Mouse (Mus musculus): ENCODE results near the gene Ttc27. TPM values are rescaled to one million over a fixed set of nuclear protein-coding genes. Genes with fewer than 3 reads are reported as not detected.

Gene Ttc27
- polyA plus RNA-seq, 1 experiment from 2014 or later, result 29.0 TPM

DNA sequence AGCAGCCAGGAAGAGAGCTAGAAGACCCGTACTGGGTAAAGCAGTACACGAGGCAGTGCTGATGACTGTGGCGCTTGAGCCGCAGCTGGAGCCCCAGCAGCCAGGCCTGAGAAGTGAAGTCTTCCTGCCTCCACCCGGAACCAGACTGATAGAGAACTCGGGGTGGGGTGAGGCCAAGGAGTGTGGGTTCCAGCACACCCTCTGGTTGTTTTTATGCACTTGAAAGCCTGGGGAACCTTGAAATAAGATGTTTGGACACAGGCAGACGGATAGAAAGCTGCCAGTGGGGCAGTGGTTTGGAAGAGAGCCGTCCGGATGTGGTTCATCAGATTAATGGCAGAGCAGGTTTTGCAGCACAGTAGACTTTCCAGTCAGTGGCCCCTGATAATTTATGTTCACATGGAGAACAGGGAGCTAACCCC lies 51.9 kb downstream of the Ttc27 start:
- no peak for DNase-seq (ENCODE audit: low spot score)
- Histone ChIP-seq H3K9ac (ENCODE audit: low read length) (no peak overlapping the region), H3K9me3 (ENCODE audit: control insufficient read depth, low read length) (no peaks in the 10 kb centered on the region), H3K4me1 (replicated peaks; ENCODE audit: control insufficient read depth, insufficient read depth, low read length) (0 out of 2 replicates have a peak, but pooled peaks cover 5% of the 10 kb centered on the region), H3K27me3 (replicated peaks; ENCODE audit: control insufficient read depth, insufficient read depth, low read length) (no peaks in the 10 kb centered on the region), H3K36me3 (ENCODE audit: control insufficient read depth, insufficient read depth, low read length) (no peaks in the 10 kb centered on the region), H3K4me3 (ENCODE audit: low read depth, low read length) (no peak overlapping the region), H3K4me2 (ENCODE audit: low read length) (no peak overlapping the region), H3K27ac (ENCODE audit: low read depth) (no peak overlapping the region)
- WGBS, result 60% methylated on average over 9 of the region's 9 CpGs
- ATAC-seq (replicated peaks; ENCODE audit: low FRiP score, low TSS enrichment, low read depth), result no peak

DNA sequence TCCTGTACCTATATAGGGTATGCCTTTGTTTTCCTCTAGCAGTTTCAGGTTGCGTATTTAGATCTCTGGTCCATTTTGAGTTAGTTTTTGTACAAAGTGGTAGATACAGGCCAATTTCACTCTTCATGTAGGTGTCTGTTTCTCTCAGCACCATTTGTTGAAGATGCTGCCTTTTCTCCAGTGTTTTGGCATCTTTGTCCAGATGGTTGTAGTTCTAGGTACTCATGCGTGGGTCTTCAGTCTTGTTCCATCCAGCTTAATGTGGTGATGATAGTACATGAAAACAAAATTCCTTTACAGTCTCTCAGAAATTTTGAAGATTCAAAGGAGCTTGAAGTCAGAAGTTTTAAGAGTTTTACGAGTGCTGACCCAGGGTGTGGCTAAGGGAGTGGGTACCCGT lies 54.8 kb downstream of the Ttc27 start:
- Histone ChIP-seq H3K9me3 (ENCODE audit: control insufficient read depth, low read length) (no peaks in the 10 kb centered on the region), H3K4me2 (ENCODE audit: low read length) (no peak overlapping the region), H3K4me1 (replicated peaks; ENCODE audit: control insufficient read depth, insufficient read depth, low read length) (0 out of 2 replicates have a peak, but pooled peaks cover 5% of the 10 kb centered on the region), H3K27ac (ENCODE audit: low read depth) (no peak overlapping the region), H3K4me3 (ENCODE audit: low read depth, low read length) (no peak overlapping the region), H3K27me3 (replicated peaks; ENCODE audit: control insufficient read depth, insufficient read depth, low read length) (no peaks in the 10 kb centered on the region), H3K36me3 (ENCODE audit: control insufficient read depth, insufficient read depth, low read length) (no peaks in the 10 kb centered on the region), H3K9ac (ENCODE audit: low read length) (no peak overlapping the region)
- 82% methylated on average over 4 of the region's 4 CpGs for WGBS
- ATAC-seq (replicated peaks; ENCODE audit: low FRiP score, low TSS enrichment, low read depth) (no peak), DNase-seq (ENCODE audit: low spot score) (no peak)

DNA sequence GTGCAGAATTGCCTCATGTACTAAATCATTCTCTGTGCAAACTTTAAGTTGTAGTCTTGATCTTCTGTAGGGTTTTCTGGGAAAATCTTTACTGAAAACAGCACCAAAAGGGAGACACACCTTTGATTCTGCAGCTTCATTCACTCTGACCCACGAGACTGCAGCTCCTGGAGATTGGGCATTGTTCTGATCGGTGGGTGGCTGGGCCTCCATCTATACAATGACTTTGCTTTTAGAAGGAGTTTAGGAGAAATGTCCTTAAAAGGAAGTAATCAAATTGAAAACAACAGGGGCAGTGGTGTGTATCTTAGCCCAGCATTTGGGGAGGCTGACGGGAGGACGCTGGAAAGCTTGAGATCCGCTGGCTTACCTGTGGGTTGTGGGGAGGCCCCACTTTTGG lies 56.0 kb downstream of the Ttc27 start:
- Histone ChIP-seq H3K9me3 (ENCODE audit: control insufficient read depth, low read length) (no peaks in the 10 kb centered on the region), H3K4me2 (ENCODE audit: low read length) (no peak overlapping the region), H3K27me3 (replicated peaks; ENCODE audit: control insufficient read depth, insufficient read depth, low read length) (no peaks in the 10 kb centered on the region), H3K4me1 (replicated peaks; ENCODE audit: control insufficient read depth, insufficient read depth, low read length) (0 out of 2 replicates have a peak, but pooled peaks cover 5% of the 10 kb centered on the region), H3K27ac (ENCODE audit: low read depth) (no peak overlapping the region), H3K4me3 (ENCODE audit: low read depth, low read length) (no peak overlapping the region), H3K36me3 (ENCODE audit: control insufficient read depth, insufficient read depth, low read length) (no peaks in the 10 kb centered on the region), H3K9ac (ENCODE audit: low read length) (no peak overlapping the region)
- no peak for ATAC-seq (replicated peaks; ENCODE audit: low FRiP score, low TSS enrichment, low read depth)
- 76% methylated on average over 5 of the region's 5 CpGs for WGBS
- no peak for DNase-seq (ENCODE audit: low spot score)

DNA sequence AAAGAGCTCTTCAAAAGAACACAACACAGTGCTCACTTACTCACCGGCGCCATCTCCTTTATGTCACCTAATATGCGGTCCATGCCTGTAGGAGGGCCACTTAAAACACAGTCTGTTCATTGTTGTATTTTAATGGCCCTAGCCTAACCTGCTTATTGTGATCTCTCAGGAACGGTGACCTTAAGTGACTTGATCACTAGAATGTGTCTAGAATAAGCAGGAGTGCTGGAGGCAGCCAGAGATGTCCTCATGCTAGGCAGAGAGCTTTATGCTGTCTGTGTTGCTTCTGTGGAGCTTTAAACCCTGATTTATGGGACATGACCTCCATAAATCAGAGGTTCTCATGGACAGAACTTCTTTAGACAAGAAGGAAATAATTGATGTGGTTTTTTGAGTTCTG lies 62.6 kb downstream of the Ttc27 start:
- no peaks in the 10 kb centered on the region for H3K9me3 ChIP-seq (ENCODE audit: control insufficient read depth, low read length)
- no peak overlapping the region for H3K27ac ChIP-seq (ENCODE audit: low read depth)
- H3K4me1 ChIP-seq (replicated peaks; ENCODE audit: control insufficient read depth, insufficient read depth, low read length), result no peaks in the 10 kb centered on the region
- H3K4me2 ChIP-seq (ENCODE audit: low read length), result no peak overlapping the region
- ATAC-seq (replicated peaks; ENCODE audit: low FRiP score, low TSS enrichment, low read depth) (no peak), DNase-seq (ENCODE audit: low spot score) (no peak)
- no peaks in the 10 kb centered on the region for H3K36me3 ChIP-seq (ENCODE audit: control insufficient read depth, insufficient read depth, low read length)
- WGBS, result 71% methylated on average over 4 of the region's 4 CpGs
- no peaks in the 10 kb centered on the region for H3K27me3 ChIP-seq (replicated peaks; ENCODE audit: control insufficient read depth, insufficient read depth, low read length)
- no peak overlapping the region for H3K9ac ChIP-seq (ENCODE audit: low read length)
- H3K4me3 ChIP-seq (ENCODE audit: low read depth, low read length), result no peak overlapping the region

DNA sequence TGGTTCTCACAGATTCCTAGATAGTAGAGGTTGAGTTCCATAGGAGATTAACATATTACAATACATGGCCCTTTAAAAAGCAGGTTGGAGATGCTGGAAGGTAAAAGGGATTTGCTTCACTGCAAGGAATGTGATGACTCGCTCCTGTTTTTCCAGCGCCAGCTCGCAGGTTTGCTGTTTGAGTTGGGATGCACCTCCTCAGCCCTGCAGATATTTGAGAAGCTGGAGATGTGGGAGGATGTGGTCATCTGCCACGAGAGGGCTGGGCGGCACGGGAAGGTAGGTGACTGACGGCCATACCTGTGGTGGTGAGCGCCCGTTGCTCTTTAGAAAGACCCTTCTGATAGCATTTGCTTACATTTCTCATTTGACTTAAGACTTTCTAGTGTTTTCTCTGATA lies 63.1 kb downstream of the Ttc27 start:
- no peaks in the 10 kb centered on the region for H3K9me3 ChIP-seq (ENCODE audit: control insufficient read depth, low read length)
- ATAC-seq (replicated peaks; ENCODE audit: low FRiP score, low TSS enrichment, low read depth) (no peak), DNase-seq (ENCODE audit: low spot score) (no peak)

DNA sequence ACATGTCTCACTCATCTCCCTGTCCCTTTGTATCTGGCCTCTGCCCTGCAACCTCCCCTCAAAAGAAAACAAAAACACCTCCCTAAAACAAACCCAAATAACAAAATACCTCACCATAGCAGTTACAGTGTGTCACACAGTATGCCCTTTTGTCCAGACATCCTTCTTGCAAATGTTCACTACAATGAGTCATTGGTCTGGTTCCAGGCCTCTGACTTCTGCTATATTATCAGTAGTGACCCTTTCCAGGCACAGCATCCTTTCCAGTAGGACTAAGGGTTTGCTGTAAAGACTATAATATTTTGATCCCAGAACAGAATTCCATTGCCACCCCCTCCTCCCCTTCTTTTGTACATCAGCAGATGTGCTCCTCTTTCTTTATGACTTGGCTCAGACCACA lies 64.4 kb downstream of the Ttc27 start:
- H3K4me3 ChIP-seq (ENCODE audit: low read depth, low read length), result no peak overlapping the region
- no peaks in the 10 kb centered on the region for H3K9me3 ChIP-seq (ENCODE audit: control insufficient read depth, low read length)
- H3K27ac ChIP-seq (ENCODE audit: low read depth), result no peak overlapping the region
- ATAC-seq (replicated peaks; ENCODE audit: low FRiP score, low TSS enrichment, low read depth) (no peak), DNase-seq (ENCODE audit: low spot score) (no peak)
- H3K4me1 ChIP-seq (replicated peaks; ENCODE audit: control insufficient read depth, insufficient read depth, low read length), result no peaks in the 10 kb centered on the region
- no peaks in the 10 kb centered on the region for H3K36me3 ChIP-seq (ENCODE audit: control insufficient read depth, insufficient read depth, low read length)
- no peak overlapping the region for H3K4me2 ChIP-seq (ENCODE audit: low read length)
- H3K27me3 ChIP-seq (replicated peaks; ENCODE audit: control insufficient read depth, insufficient read depth, low read length), result no peaks in the 10 kb centered on the region
- H3K9ac ChIP-seq (ENCODE audit: low read length), result no peak overlapping the region

More for the DNA sequence above, 63.1 kb downstream of the Ttc27 start:
- H3K36me3 ChIP-seq (ENCODE audit: control insufficient read depth, insufficient read depth, low read length), result no peaks in the 10 kb centered on the region
- WGBS, result 73% methylated on average over 9 of the region's 9 CpGs
- no peak overlapping the region for H3K27ac ChIP-seq (ENCODE audit: low read depth)
- no peaks in the 10 kb centered on the region for H3K4me1 ChIP-seq (replicated peaks; ENCODE audit: control insufficient read depth, insufficient read depth, low read length)
- H3K9ac ChIP-seq (ENCODE audit: low read length), result no peak overlapping the region
- no peak overlapping the region for H3K4me3 ChIP-seq (ENCODE audit: low read depth, low read length)
- H3K4me2 ChIP-seq (ENCODE audit: low read length), result no peak overlapping the region
- no peaks in the 10 kb centered on the region for H3K27me3 ChIP-seq (replicated peaks; ENCODE audit: control insufficient read depth, insufficient read depth, low read length)

DNA sequence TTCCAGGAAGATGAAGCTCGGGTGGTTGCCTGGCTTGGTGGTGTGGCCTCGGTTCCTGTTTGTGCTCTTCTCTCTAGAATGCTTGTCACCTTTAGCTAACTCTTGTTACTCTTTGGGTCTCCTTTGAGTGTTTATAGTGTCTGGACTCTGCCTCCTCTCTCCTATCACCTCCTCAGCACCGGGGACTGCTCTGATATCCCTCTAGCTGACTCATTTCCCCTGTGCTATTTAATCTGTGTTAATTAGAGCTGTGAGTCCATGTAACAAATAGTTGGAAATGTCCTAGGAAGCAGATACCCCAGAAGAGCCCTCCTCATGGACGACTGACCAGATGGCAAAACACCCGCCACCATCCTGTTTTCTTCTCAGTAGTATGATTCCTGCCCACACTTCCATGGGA lies 68.1 kb downstream of the Ttc27 start:
- Histone ChIP-seq H3K4me2 (ENCODE audit: low read length) (no peak overlapping the region), H3K27ac (ENCODE audit: low read depth) (no peak overlapping the region), H3K27me3 (replicated peaks; ENCODE audit: control insufficient read depth, insufficient read depth, low read length) (no peaks in the 10 kb centered on the region), H3K9me3 (ENCODE audit: control insufficient read depth, low read length) (no peaks in the 10 kb centered on the region), H3K36me3 (ENCODE audit: control insufficient read depth, insufficient read depth, low read length) (no peaks in the 10 kb centered on the region), H3K4me1 (replicated peaks; ENCODE audit: control insufficient read depth, insufficient read depth, low read length) (no peaks in the 10 kb centered on the region; the same call in 1 of the 2 replicates), H3K9ac (ENCODE audit: low read length) (no peak overlapping the region), H3K4me3 (ENCODE audit: low read depth, low read length) (no peak overlapping the region)
- ATAC-seq (replicated peaks; ENCODE audit: low FRiP score, low TSS enrichment, low read depth) (no peak), DNase-seq (ENCODE audit: low spot score) (no peak)
- WGBS, result 68% methylated on average over 5 of the region's 5 CpGs

DNA sequence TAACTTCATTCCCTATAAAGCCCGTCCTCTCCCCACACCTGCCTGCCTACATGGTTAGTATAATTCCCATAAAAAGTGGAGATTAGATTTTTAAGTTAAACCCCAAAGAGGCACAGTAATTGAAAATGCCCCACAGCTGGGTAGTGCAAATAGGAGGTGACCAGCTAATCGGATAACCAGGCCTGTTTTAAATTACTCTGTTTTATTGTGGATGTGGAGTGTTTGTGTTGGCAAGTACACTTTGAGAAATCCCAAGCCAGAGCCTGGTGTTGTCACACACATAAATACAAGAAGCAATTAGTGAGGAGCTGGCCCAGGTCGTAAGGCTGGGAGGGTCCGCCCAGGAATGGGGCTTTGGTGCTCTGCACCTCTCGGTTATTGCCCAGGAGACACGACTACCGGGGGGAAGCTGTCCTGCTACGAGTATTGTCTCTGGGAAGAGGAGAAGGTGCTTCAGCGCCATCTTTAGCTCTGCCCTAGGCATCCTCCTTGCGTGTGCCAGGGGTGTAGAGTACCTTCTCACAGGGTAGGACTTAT lies 68.7 kb downstream of the Ttc27 start:
- Histone ChIP-seq H3K4me2 (ENCODE audit: low read length) (no peak overlapping the region), H3K4me3 (ENCODE audit: low read depth, low read length) (no peak overlapping the region), H3K4me1 (replicated peaks; ENCODE audit: control insufficient read depth, insufficient read depth, low read length) (no peaks in the 10 kb centered on the region; the same call in 1 of the 2 replicates), H3K27ac (ENCODE audit: low read depth) (no peak overlapping the region), H3K36me3 (ENCODE audit: control insufficient read depth, insufficient read depth, low read length) (no peaks in the 10 kb centered on the region), H3K27me3 (replicated peaks; ENCODE audit: control insufficient read depth, insufficient read depth, low read length) (no peaks in the 10 kb centered on the region), H3K9ac (ENCODE audit: low read length) (no peak overlapping the region), H3K9me3 (ENCODE audit: control insufficient read depth, low read length) (no peaks in the 10 kb centered on the region)
- no peak for ATAC-seq (replicated peaks; ENCODE audit: low FRiP score, low TSS enrichment, low read depth)
- DNase-seq (ENCODE audit: low spot score), result no peak
- 54% methylated on average over 10 of the region's 10 CpGs for WGBS

DNA sequence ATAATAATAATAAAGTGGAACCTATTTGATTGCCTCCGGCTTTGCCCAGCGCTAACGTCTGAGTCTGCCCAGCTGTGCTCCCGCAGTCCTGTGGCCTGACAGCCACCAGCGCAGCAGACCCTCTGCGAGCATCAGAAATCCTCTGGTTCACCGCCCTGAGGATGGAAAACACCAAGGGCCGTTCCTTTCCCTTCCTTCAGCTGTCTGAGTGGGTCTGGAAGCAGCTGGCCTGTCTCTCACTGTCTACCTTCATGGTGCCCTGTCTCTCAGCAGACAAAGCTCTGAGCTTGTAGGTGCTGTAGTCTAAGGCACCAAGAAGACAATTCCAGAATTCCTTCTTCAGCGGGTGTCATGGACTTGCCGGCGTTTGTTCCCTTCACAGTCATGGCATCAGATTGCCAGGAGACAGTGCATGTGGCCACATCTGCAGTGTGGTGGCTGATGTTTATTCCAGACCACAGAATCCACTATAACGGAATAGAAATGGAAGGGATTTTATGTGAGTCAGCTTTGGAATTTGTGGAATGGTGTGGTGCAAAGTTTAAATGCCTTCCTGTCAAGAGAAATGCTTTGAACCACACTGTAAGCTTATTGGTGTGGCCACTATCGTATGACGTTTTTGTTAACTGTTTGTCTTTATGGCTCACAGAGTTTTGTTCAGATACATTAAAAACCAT lies 78.6 kb downstream of the Ttc27 start:
- no peaks in the 10 kb centered on the region for H3K4me1 ChIP-seq (replicated peaks; ENCODE audit: control insufficient read depth, insufficient read depth, low read length)
- no peak overlapping the region for H3K9ac ChIP-seq (ENCODE audit: low read length)
- DNase-seq (ENCODE audit: low spot score) (no peak), ATAC-seq (replicated peaks; ENCODE audit: low FRiP score, low TSS enrichment, low read depth) (no peak)
- H3K4me2 ChIP-seq (ENCODE audit: low read length), result no peak overlapping the region
- H3K9me3 ChIP-seq (ENCODE audit: control insufficient read depth, low read length), result no peaks in the 10 kb centered on the region
- WGBS, result 64% methylated on average over 14 of the region's 14 CpGs
- no peaks in the 10 kb centered on the region for H3K36me3 ChIP-seq (ENCODE audit: control insufficient read depth, insufficient read depth, low read length)
- no peak overlapping the region for H3K27ac ChIP-seq (ENCODE audit: low read depth)
- H3K27me3 ChIP-seq (replicated peaks; ENCODE audit: control insufficient read depth, insufficient read depth, low read length), result no peaks in the 10 kb centered on the region
- H3K4me3 ChIP-seq (ENCODE audit: low read depth, low read length), result no peak overlapping the region
